8 mouse cellular contexts compared by ENCODE assay signal in the genomic region with DNA sequence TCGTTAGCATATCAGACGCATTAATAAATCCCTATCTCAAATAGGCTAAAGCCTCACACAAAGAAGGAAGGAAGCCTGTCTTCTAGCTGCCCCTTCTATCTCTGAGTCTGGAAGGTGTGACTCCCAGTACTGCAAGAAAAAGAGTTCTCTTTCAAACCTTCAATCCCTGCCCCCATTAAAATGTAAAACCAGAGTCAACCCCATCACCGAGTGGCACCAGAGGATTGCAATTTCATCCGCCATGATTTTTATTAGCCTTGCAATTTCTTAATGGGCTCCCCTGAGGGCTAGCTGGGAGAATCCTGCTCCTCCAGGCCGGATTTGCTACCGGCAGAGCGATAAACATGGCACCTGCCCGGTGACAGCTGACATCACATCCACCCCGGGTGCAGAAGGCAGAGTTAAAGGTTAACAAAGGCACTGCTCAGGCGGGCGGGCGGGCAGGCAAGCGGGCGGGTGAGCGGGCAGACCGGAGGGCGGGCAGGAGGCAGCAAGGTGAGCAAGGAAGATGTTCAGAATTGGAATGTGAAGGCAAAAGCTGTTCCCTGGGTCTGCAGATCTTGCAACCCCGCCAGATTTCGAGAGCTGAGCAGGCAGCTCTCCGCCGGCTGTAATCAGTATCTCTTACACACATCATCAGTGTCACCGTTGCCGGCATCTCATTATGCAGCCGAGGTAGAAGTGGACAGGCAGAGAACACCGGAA.
DNase-seq lines count a peak whose midpoint lies in the region; ATAC-seq and TF ChIP-seq lines count a peak whose summit lies in the region.

No protein-coding gene starts in this region.

- peak overlapping the region; percentile 67 for H3K4me3 ChIP-seq in E14TG2a.4 (replicated peaks; ENCODE audit: low read length)
- H3K4me3 ChIP-seq in intestine, embryonic 16.5 days (ENCODE audit: low read length): peak overlapping the region; percentile 46
- H3K4me3 ChIP-seq in liver, embryonic 13.5 days (replicated peaks): peak overlapping the region; percentile 28

- H3K4me1 ChIP-seq in E14TG2a.4 (replicated peaks; ENCODE audit: low read depth, low read length): peaks cover 8% of the 10 kb centered on the region; the same call in 1 of the 2 replicates
- H3K4me1 ChIP-seq in intestine, embryonic 16.5 days (ENCODE audit: control insufficient read depth, insufficient read depth, low read length): no peaks in the 10 kb centered on the region
- no peaks in the 10 kb centered on the region for H3K4me1 ChIP-seq in liver, embryonic 13.5 days (replicated peaks)

- H3K9me3 ChIP-seq in E14TG2a.4 (ENCODE audit: low read length): no peaks in the 10 kb centered on the region
- H3K9me3 ChIP-seq in intestine, embryonic 16.5 days (ENCODE audit: control insufficient read depth, low read length): no peaks in the 10 kb centered on the region
- H3K9me3 ChIP-seq in liver, embryonic 13.5 days (replicated peaks): no peaks in the 10 kb centered on the region

- peak; percentile 5 for DNase-seq in adrenal gland, postnatal 14 days
- no peak for DNase-seq in adrenal gland, adult 18-20 months (ENCODE audit: low spot score in 2 of 2)
- DNase-seq in embryo, embryonic 11.5 days (ENCODE audit: low read depth, low spot score): peak; percentile 16
- DNase-seq in liver, embryonic 13.5 days: no peak
- peak; percentile 43 for DNase-seq in yolk sac, embryonic 10.5 days (ENCODE audit: low spot score)
- DNase-seq in c-Kit-positive CD71-positive TER-119-positive erythroid progenitor cells, embryonic 14.5 days (ENCODE audit: low spot score): no peak

- no peak overlapping the region for H3K27ac ChIP-seq in intestine, embryonic 16.5 days (ENCODE audit: low read length)
- H3K27ac ChIP-seq in liver, embryonic 13.5 days: no peak overlapping the region

- peak overlapping the region; percentile 68 for H3K4me2 ChIP-seq in intestine, embryonic 16.5 days (ENCODE audit: low read depth, low read length)
- peak overlapping the region; percentile 36 for H3K4me2 ChIP-seq in liver, embryonic 13.5 days

- ATAC-seq in intestine, embryonic 16.5 days: peak; percentile 97
- peak; percentile 58; the same call in 1 of the 2 replicates for ATAC-seq in liver, embryonic 13.5 days (ENCODE audit: low read depth)

- no peaks in the 10 kb centered on the region for H3K36me3 ChIP-seq in E14TG2a.4 (ENCODE audit: insufficient read depth, low read length)
- no peaks in the 10 kb centered on the region for H3K36me3 ChIP-seq in intestine, embryonic 16.5 days (ENCODE audit: control insufficient read depth, insufficient read depth, low read length)
- H3K36me3 ChIP-seq in liver, embryonic 13.5 days: no peaks in the 10 kb centered on the region

- 0 out of 2 replicates have a peak overlapping the region, but pooled peaks have one; percentile 5 for H3K9ac ChIP-seq in intestine, embryonic 16.5 days (ENCODE audit: low read depth, low read length)
- no peak overlapping the region for H3K9ac ChIP-seq in liver, embryonic 13.5 days

- WGBS in intestine, embryonic 16.5 days: 6% methylated on average over 25 of the region's 25 CpGs
- WGBS in liver, embryonic 13.5 days (ENCODE audit: insufficient replicate concordance): 14% methylated on average over 25 of the region's 25 CpGs

- TF ChIP-seq CTCF in E14TG2a.4 (conservative IDR thresholded peaks at IDR 0.05; ENCODE audit: low read length): no peak

- H3K27me3 ChIP-seq in E14TG2a.4 (ENCODE audit: insufficient read depth, low read length): peaks cover 25% of the 10 kb centered on the region
- H3K27me3 ChIP-seq in intestine, embryonic 16.5 days (replicated peaks; ENCODE audit: control insufficient read depth, insufficient read depth, low read length): no peaks in the 10 kb centered on the region
- H3K27me3 ChIP-seq in liver, embryonic 13.5 days: no peaks in the 10 kb centered on the region

Comparison
In these comparisons a context has a peak if more than half of its experiments do, and no peak if none do; other contexts are left out.
1. DNase-seq: peak in adrenal gland, postnatal 14 days (single experiment), embryo, embryonic 11.5 days (single experiment) and yolk sac, embryonic 10.5 days (single experiment); none in adrenal gland, adult 18-20 months (0 of 2), liver, embryonic 13.5 days (single experiment) and c-Kit-positive CD71-positive TER-119-positive erythroid progenitor cells, embryonic 14.5 days (single experiment).
2. Peak in every context shown above with its lines, with median percentiles within 50 percentile points of each other: H3K4me3 ChIP-seq.